Mouse (Mus musculus): Measurements from ENCODE around the gene Nck2.

- no peak for TF ChIP-seq POLR2A (IDR thresholded peaks at IDR 0.05; ENCODE audit: insufficient read depth, low read depth, low read length)
- TF ChIP-seq CTCF (IDR thresholded peaks at IDR 0.05; ENCODE audit: insufficient read depth, low read depth, low read length) = no peak
Measured at GRCm38 (mm10) chr1:43528275-43528674, 83.9 kb downstream of the Nck2 start.
